Mouse (Mus musculus): Measurements from ENCODE around the gene Nptx2. TPM values are rescaled to one million over a fixed set of nuclear protein-coding genes. Genes with fewer than 3 reads are reported as not detected.

The Nptx2 gene
- polyA plus RNA-seq, 1 experiment from 2014 or later, result 1.7 TPM

- no peak overlapping the region for H3K4me2 ChIP-seq
- no peak overlapping the region for H3K27ac ChIP-seq
- no peaks in the 10 kb centered on the region for H3K27me3 ChIP-seq
- H3K4me1 ChIP-seq, result no peaks in the 10 kb centered on the region
- no peak overlapping the region for H3K9ac ChIP-seq
- WGBS, result 88% methylated on average over 9 of the region's 9 CpGs
- no peaks in the 10 kb centered on the region for H3K9me3 ChIP-seq
- no peaks in the 10 kb centered on the region for H3K36me3 ChIP-seq
- H3K4me3 ChIP-seq, result no peak overlapping the region
- ATAC-seq (ENCODE audit: insufficient number of reproducible peaks, low FRiP score, low TSS enrichment, low read depth), result no peak
Observed at GRCm38 (mm10) chr5:144594796-144595195, 49.1 kb downstream of the Nptx2 start.

Other genes starting within 250 kb of the Nptx2 start
- 12.7 and 13.6 TPM in 2 replicates for gene Baiap2l1, start 187.8 kb upstream of the Nptx2 start, polyA plus RNA-seq (2015; fragmentation: Nextera tagmentation; extraction: Ambion mirVana)
- gene Tmem130, start 215.9 kb downstream of the Nptx2 start, polyA plus RNA-seq (2015; fragmentation: Nextera tagmentation; extraction: Ambion mirVana), result 0.30 and 0.87 TPM in 2 replicates
- gene Trrap, start 221.8 kb downstream of the Nptx2 start, polyA plus RNA-seq (2015; fragmentation: Nextera tagmentation; extraction: Ambion mirVana), result 52.5 and 59.5 TPM in 2 replicates

Data from limb, embryonic 15.5 days (tissue).